Mouse (Mus musculus) CH12F3 (cell line): ENCODE data around the gene Speg.

Experiments
- in situ Hi-C: fragments of 300-500 bp; cut with MboI; formaldehyde crosslinking; loops from 2 replicates; pipeline ENCODE4 v1.14.3; 2020; ENCODE audit warnings: low sequenced_read_pairs

Speg gene

DNA sequence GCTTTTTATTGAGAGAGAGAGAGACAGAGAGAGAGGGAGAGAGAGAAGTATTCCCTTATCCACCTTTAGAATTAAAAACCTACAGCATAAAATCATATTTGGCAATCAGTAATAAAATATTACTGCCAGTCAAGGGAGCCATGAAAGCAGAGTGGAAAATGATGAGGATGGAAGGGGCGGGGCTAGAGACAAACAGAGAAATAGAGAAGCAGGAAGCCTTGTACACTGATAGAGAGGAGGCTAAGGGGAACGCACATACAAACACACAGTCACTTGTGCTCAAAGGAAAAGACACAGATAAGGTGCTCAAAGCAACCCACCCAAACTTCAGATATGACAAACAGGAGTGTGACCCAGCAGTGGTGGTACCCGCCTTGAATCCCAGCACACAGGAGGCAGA, 11.2 kb upstream of the Speg start:
- in situ Hi-C loops, result no loop called here

DNA sequence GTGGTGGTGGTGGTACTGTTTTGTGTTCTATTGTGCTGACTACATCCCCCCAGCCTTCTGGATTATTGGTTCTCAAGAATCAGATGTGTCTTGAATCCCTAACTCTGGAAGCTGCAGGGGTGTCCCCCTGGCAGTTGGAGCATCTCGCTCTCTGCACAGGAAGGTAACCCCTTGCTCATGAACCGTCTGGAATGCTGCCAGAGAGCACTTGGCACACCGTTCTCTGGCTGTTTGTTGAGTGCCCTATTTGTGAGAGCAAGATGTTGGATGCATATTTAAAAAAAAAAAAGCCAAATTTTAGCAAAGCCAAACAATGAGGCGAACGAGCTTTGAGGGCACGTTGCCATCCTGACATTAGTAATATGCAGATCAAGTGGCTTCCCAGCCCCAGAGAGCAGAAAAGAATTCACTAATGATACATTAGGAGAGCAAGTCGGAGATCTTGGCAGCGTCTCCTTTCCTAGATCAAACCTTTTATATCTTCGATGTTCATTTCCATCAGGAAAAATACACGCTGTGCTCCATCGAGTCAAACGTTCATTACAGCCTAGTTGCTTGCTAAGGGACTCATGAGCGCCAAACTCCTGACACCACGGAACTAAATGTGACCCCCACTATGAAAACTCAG, 9.5 kb upstream of the Speg start:
- in situ Hi-C loops, result no loop called here

DNA sequence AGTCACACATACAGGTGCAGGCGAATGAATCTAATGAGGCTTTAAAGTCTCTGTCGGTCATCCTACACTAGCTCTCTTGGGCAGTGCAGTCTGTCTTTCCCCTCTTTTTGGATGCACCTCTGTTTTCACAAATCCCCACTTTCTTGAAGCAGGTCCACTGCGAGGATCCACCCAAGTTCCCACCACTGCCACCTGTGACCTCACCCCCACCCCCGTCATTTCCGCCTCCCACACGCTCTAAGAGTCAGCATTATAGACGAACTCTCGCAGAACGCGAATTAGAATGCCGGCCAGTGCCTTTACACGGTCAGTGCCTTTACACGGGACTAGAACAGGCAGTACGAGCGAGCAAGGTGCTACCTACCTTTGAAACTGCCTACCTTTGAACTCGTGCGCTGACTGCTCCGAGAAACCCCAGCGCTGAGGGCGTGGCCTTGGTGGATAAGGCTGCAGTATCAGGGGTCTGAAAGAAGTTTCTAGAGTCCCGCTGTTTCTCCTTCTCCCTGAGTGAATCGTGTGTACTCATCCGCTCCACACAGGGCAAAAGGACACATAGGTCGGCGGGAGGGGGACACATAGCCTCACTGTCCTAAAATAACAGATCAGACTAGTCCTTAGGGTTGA, 5.6 kb upstream of the Speg start:
- in situ Hi-C loops, result no loop called here

DNA sequence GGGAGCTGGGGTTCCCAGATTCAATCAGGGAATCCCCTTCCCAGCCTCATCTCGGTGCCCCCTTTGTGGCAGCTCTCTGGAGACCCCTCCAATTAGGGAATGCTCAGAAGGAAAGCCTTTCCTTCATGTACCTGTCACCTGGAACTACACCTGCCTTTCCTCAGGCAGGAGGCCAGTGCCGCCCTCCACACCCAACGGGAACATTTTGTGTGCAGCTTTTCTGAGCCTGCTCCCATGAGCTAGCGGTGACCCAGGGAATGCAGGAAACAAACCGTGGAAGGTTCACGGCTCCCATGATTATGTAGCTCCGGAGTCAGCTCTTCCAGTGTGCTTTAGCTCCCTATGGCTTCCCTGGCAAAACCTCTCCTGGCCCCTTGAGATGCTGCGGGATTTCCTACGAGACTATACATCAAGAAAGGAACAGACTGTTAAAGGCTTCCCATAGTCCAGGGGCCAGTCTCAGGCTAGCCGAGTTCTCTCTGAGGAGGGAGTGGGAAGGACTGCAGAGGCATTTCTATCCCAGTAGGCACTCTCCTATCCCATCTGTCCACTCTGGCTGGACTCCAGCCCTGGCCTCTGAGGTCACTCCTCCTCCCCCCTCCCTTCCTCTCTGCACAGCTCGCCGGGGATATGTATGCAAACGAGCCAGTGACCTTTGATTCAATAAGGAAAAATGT, 5.0 kb upstream of the Speg start:
- in situ Hi-C loops, result no loop called here

DNA sequence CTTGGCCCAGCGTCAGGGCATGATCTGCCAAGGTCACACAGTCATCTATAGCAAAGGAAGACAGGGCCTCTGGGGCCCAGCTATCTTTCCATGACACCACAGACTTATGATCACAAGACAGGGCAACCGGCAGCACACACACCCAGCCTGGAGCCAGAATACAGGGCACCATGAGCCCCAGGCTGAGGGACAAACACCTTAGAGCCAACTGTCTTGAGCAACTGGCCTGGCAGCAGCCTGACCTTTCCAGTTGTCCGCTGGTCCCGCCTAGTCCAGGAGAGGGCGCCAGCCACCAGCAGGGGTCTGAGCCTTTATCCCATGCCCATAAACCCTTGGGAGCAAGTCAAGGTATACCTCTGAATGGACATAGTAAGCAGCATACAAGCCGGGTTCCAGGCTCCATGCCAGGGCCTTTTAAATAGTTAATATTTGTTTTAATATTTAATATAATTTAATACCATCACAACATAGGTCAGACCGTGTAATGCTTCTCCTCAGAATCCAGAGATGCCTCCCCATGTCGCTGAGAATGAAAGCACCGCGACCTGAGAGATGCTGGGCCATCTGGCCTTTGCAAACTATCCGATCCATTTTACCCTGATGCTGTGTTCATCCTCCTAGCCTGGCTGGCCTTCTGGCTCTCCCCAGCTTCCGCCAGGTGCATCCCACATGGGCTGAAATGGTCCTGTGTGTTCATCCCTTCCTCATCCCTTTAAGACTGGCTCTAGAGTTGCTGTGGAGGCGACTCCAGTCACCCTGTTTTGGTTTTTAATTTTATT, 3.6 kb upstream of the Speg start:
- in situ Hi-C loops, result no loop called here

DNA sequence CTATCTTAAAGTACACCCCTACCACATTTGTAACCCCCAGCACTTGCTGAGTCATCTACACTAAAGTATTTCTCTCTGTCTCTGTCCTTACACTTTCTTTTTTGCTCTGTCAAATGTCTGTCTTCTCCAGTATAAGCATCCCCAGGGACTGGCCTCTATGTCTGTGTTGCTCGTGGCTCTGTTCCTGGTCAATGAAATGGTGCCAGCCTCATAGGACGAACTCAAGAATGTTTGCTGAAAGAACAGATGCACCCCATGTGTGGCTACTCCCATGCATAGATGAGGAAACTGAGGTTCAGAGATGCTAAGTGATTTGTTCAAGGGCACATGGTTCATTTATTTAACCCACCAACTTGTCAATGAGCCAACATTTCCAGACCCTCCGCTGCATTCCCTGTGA, 2.6 kb upstream of the Speg start:
- in situ Hi-C loops, result no loop called here

DNA sequence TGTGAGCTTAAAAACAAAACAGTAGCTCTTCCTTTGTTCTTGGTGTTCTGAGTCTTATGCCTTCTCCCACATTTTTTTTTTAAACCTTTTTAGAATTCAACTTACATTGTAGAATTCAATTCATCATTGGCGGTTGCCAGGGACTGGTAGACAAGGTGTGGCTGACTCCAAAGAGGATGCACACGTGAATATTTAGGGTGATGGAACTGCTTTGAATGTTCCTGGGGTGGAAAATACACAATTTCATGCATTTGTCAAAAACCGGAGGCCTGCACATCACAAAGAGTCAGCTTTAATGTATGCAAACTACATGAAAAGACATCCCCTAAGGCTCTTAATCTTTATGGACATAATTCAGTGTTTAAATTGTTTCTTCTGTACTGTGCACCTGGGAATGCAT, 1.8 kb upstream of the Speg start:
- in situ Hi-C loops, result no loop called here

DNA sequence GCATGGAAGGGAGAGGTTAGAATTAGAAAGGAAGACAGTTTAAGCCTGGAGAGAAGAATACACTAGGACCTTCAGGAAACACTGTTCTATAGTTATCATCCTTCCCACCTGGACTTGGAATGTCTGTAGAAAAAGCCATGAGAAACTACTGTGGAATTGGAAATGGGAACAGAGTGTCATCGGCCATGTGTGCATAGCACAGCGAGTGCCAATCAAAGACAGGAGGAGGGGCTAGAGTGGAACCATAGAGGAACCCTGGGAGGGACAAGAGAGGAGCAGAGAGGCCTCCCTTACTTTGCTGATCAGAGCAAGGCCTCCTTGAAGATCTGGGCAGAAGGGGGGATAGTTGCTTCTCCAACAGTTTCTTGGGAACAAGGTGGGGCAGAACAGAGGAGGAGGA, 4.1 kb downstream of the Speg start:
- in situ Hi-C loops, result no loop called here

DNA sequence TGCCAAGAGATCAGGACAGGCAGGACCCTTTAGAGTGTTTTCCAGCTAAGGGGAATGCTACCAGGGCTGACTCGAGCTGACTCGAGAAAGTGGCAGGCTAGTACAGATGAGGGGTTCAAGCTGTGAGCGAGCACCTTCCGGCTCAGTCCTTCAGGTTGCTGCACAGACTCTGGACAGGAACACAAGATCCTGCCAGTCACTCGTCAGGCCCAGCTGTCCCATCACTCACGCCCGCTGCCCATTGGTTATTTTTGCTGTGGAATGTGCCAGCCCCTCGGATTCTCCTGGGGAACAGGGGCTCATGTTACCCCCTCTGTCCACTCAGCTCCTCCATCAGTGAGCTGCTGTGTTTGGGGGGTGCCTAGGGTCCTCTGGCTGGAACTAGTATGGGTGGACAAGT, 4.8 kb downstream of the Speg start:
- in situ Hi-C loops, result no loop called here

DNA sequence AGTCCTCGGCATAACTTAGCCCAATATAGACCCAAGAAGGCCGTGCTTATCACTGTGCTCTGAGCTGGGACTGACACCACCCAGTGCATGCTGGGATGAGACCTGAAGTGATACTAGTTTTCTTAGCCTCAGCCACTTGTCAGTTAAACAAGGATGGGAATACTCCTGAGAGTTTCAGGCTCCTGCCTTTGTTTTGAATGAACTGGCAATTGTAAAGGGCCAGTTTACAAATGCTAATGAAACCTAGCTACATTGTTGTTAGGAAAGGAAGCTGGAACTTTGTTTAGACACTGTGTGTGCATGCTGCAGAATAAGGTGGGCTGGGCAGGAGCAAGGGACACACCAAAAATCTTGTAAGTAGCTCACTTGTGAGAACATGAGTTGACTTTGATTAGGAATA, 5.9 kb downstream of the Speg start:
- in situ Hi-C loops, result no loop called here

DNA sequence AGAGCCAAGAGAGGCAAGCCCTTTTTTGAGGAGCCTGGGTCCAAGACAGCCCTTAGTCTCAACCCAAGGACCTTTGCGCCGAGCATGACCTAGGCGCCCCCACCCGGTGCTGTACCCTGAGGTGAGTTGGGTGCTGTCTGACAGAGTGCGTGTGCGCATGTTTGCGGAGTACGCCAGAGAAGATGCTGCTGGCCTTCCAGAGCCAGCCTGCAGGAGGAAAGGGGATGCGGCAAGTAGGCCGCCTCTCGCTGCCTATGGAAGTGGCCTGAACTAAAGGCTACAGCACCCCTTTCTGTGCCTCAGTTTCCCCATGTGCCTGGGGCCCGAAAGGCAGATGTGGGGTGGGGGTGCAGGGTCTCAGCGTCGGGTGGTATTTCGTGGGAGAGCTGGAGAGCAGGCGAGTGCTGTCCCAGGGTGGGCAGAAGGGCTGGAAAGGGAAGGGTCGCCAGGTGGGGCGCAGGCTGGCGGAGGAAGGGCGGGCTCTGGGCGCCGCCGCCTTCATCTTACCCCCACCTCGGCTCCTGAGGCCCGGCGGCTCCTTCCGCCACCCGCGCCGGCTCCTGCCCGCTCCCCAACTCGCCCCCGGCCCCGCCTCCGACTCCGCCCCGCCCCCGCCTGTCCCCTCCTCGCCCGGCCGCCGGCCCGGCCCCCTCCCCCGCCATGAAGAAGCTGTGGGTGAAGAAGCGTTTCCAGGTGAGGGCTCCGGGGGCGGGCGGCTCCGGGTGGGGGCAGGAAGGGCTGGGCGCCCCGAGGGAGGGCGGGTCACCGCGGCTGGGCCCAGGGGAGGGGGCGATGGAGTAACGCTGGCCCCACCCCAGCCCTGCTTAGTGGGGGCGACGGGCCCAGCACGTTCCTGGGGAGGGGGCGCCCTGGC, 6.6 kb downstream of the Speg start:
- in situ Hi-C loops, result no loop called here

DNA sequence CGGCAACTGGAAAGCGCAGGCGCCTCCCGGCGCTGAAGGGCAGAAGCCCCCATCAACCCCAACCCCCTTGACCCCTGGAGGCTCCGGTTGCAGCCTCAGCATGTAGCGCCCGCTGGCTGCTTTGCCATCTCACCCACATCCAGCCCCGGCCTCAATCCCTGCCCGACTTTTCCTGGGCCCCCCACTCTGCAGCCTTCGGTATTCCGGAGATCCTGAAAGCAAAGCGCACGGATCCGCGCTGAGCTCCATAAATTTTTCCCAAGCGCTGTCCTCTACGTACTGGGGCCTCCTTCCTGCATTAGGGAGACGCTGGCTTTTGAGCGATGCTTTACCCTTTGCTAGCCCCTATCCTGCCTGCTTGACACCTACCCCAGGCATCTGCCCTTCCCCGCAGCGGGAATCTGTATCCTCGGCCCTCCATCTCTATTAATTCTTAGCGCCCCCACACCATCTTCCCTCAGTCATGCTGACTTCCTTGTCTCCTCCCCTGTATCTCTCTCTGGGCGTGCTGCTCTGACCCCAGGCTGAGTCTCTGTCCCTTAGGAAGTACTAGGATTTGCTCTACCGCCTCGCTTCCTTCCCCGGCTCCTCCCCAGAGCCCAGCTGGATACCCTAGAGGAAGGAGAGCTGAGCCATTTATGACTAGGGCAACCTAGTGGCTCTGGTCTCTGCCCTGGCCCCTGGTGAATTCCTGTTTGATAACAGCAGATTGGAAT, 7.4 kb downstream of the Speg start:
- in situ Hi-C loops, result no loop called here

DNA sequence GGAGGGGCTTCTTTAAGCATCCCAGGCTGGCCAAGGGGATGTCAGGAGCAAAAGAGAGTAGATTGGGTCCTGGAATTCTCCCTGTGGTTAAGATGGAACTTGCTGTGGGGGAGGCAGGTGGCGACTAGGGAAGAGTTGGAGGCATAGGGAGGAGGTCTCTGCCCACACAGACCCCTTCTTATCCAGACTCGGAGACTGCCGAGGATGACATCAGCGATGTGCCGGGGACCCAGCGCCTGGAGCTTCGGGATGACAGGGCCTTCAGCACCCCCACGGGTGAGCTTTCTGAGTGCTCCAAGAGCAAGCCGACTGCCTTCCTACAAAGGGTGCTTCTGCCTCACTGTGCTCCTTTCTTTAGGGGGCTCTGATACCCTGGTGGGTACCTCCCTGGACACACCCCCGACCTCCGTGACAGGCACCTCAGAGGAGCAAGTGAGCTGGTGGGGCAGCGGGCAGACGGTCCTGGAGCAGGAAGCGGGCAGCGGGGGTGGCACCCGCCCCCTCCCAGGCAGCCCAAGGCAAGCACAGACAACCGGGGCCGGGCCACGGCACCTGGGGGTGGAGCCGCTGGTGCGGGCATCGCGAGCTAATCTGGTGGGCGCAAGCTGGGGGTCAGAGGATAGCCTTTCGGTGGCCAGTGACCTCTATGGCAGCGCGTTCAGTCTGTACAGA, 9.5 kb downstream of the Speg start:
- in situ Hi-C loops, result no loop called here

DNA sequence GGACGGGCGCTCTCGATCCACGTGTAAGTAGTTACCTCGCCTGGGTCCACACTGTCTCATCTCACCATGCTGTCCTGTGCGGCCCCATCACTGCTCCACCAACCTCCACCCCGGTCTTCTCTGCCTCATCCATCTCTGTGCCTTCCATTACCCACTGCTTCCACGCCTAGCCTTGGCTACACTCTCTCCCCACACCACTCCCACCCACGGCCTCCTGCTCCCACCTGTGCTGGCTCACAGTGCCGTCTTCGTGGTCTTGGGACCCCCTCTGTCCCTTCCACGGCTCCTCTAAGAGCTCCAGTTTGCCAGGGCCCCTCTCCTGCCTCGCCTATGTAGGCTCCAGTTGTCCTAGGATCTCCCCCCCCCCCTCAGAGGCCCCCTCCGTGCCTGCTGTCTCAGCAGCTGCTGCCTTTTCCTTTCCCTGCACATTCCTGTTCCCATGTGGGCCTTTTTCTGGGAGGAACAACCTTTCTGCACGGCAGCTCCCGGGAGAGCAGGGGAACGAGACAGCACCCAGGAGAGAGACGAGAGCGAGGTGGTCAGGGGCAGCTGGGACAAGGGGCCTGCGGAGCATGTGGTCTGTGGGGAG, 10.1 kb downstream of the Speg start:
- in situ Hi-C loops, result no loop called here

DNA sequence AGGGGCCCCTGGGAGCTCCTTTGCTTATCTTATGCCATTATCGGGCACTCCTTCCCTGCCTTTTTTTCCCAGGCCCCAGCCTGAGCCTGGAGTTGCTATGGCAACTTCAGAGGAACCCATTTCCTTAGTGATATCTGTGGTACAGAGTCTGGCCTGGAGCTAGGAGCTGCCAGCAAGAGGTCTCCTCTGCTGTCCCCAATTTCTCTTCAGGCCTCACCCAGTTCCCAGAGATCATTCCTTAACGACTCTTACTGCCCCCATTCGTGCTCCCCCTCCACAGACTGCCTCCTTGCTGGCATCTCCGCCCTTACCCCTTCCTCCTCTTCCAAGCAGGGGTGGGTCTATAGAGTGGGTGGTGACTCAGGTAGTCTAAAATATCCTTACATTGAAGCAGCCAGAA, 11.1 kb downstream of the Speg start:
- in situ Hi-C loops, result no loop called here

DNA sequence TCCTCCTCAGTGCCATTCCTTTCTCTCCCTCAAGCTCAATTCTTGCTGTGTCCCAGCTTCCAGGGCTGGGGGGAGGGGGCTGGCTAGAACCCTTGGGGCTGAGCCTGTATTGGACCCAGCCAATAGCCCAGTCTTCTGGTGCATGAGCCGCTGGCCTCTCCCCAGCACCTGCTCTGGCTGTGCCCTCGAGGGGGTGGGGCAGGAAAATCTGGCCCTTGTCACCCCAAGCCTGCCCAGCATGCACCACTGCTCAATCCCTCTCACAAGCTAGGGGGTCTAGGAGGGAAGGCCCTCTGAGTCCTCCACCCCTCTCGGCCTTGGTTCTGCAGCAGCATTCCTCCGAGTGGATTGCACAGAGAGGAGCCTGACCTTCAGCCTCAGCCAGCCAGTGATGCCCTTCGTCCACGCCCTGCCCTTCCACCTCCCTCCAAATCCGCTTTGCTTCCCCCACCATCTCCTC, 12.4 kb downstream of the Speg start:
- in situ Hi-C loops, result no loop called here

DNA sequence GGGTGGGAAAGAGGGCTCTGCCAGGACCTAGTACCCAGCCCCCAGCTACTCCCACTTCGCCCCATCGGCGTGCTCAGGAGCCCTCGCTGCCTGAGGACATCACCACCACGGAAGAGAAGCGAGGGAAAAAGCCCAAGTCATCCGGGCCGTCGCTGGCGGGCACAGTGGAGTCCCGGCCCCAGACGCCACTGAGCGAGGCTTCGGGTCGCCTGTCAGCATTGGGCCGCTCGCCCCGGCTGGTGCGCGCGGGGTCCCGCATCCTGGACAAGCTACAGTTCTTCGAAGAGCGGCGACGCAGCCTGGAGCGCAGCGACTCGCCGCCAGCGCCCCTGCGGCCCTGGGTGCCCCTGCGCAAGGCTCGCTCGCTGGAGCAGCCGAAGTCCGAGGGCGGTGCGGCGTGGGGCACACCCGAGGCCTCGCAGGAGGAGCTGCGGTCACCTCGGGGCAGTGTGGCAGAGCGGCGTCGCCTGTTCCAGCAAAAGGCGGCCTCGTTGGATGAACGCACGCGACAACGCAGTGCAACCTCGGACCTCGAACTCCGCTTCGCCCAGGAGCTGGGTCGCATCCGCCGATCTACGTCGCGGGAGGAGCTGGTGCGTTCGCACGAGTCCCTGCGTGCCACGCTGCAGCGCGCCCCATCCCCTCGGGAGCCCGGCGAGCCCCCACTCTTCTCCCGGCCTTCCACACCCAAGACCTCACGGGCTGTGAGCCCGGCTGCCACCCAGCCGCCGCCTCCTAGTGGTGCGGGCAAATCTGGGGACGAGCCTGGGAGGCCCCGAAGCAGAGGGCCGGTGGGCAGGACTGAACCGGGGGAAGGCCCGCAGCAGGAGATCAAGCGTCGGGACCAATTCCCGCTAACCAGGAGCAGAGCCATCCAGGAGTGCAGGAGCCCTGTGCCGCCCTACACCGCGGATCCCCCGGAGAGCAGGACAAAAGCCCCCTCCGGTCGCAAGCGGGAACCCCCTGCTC, 13.1 kb downstream of the Speg start:
- in situ Hi-C loops, result no loop called here

DNA sequence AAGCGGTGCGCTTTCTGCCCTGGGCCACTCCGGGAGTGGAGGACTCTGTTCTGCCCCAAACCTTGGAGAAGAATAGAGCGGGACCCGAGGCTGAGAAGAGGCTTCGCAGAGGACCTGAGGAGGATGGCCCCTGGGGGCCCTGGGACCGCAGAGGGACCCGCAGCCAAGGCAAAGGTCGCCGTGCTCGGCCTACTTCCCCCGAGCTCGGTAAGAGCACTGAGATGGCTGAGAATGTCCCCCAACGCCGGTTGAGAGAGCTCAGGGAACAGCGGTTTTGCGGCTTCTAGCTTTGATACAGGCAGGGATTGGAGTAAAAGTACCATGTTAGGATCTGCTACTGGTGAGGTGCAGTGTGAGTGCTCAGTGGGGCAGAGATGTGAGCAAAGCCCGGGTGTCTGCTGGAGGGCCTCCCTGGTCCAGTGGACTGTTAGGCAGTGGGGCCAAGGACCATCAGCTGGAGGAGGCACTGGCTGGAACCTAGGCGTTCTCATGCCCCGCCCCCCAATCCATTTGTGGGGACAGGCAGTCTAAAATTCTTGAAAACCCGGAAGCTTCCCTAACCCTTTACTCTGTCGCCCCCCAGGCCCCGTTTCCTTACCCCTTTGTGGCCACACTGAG, 13.9 kb downstream of the Speg start:
- in situ Hi-C loops, result no loop called here
